Mouse (Mus musculus) cerebellum, adult 2 months (tissue): ENCODE data around the gene Urm1. TPM values are rescaled to one million over a fixed set of nuclear protein-coding genes. Genes with fewer than 3 reads are reported as not detected.

Experiments
- DNase-seq, 2 experiments: peaks; one replicate each; pipeline ENCODE4 v3.0.0; 2021
- H3K27ac ChIP-seq: fragments of 200-500 bp; 2 replicates; pipeline ENCODE4 v1.5.1; 2012; ENCODE audit warnings: low read length, control low read depth, inconsistent platforms; ENCODE audit not compliant: insufficient read depth
- H3K27me3 ChIP-seq: fragments of 200-500 bp; 2 replicates; pipeline ENCODE4 v1.6.1; 2012; ENCODE audit warnings: inconsistent platforms, mild to moderate bottlenecking, low read length, moderate library complexity; ENCODE audit not compliant: control insufficient read depth, insufficient read depth
- H3K4me1 ChIP-seq: fragments of 200-500 bp; 2 replicates; pipeline ENCODE4 v1.6.1; 2011; ENCODE audit warnings: low read length; ENCODE audit not compliant: control insufficient read depth, insufficient read depth
- H3K4me3 ChIP-seq: fragments of 200-500 bp; replicated peaks from 2 replicates; pipeline ENCODE3; 2011; ENCODE audit warnings: mild to moderate bottlenecking, low read depth, low read length, control low read depth; ENCODE audit not compliant: insufficient read depth
- CTCF ChIP-seq: fragments of 200-500 bp; IDR thresholded peaks from 2 replicates; pipeline ENCODE4 v1.5.1; 2011; ENCODE audit warnings: low read depth, mild to moderate bottlenecking, control low read depth, low read length, moderate library complexity, borderline replicate concordance; ENCODE audit not compliant: insufficient read depth
- POLR2A ChIP-seq: fragments of 200-500 bp; IDR thresholded peaks from 2 replicates; pipeline ENCODE4 v1.6.1; 2011; ENCODE audit warnings: low read length, control low read depth, borderline replicate concordance; ENCODE audit not compliant: insufficient read depth
- WGBS: fragments of 180-500 bp; shearing (Covaris S2); methylation state at CpG from one replicate; pipeline ENCODE4 v1.1.7; 2018; 5-methylcytosine and 5-hydroxymethylcytosine counted together
- polyA plus RNA-seq: library from polyadenylated mRNA; depleted of rRNA; stranded (reverse); fragments of >200 nt; gene quantifications from 2 replicates; pipeline ENCODE4 v1.2.3, GENCODE M21; 2012

Urm1 gene
- polyA plus RNA-seq, 1 experiment: 89.6 TPM

- H3K4me1 ChIP-seq: peaks cover 4% of the 10 kb centered on the region; the same call in 1 of the 2 replicates
- peak; percentile 89 for DNase-seq
- under 1% methylated on average over 45 of the region's 45 CpGs for WGBS
- no peaks in the 10 kb centered on the region for H3K27me3 ChIP-seq
- H3K27ac ChIP-seq: peak within 1 kb of the TSS; percentile 26; the same call in 1 of the 2 replicates
- peak within 1 kb of the TSS; percentile 97 for H3K4me3 ChIP-seq
- TF ChIP-seq POLR2A (peak; percentile 60), CTCF (no peak)
Measured at GRCm38 (mm10) chr2:29787937-29788681, 31.8 kb upstream of the Urm1 start, which contains the start of gene Trub2. Gene Trub2 (minus strand): TSS chr2:29788502.

GRCm38 (mm10) chr2:29792772-29793487 lies 26.9 kb upstream of the Urm1 start:
- Histone ChIP-seq H3K27ac (no peak overlapping the region), H3K27me3 (no peaks in the 10 kb centered on the region), H3K4me1 (no peaks in the 10 kb centered on the region), H3K4me3 (no peak overlapping the region)
- DNase-seq: no peak
- 89% methylated on average over 2 of the region's 2 CpGs for WGBS
- TF ChIP-seq CTCF (no peak), POLR2A (no peak)

GRCm38 (mm10) chr2:29802075-29802826 lies 17.6 kb upstream of the Urm1 start, which contains the start of gene Slc27a4:
Gene Slc27a4 (plus strand): TSS chr2:29802634.
- no peaks in the 10 kb centered on the region for H3K27me3 ChIP-seq
- H3K4me1 ChIP-seq: no peaks in the 10 kb centered on the region; the same call in 1 of the 2 replicates
- TF ChIP-seq CTCF (no peak), POLR2A (peak; percentile 89)
- peak within 1 kb of the TSS; percentile 73 for H3K27ac ChIP-seq
- DNase-seq: peak; percentile 96 to 97
- peak within 1 kb of the TSS; percentile 75 for H3K4me3 ChIP-seq
- 4% methylated on average over 27 of the region's 28 CpGs for WGBS

GRCm38 (mm10) chr2:29802827-29803201 lies 17.1 kb upstream of the Urm1 start:
- H3K4me3 ChIP-seq: peak overlapping the region; percentile 75
- 1% methylated on average over 37 of the region's 39 CpGs for WGBS
- peak overlapping the region; percentile 73 for H3K27ac ChIP-seq
- no peak for DNase-seq
- no peaks in the 10 kb centered on the region for H3K27me3 ChIP-seq
- H3K4me1 ChIP-seq: no peaks in the 10 kb centered on the region; the same call in 1 of the 2 replicates
- no peak for TF ChIP-seq CTCF
- TF ChIP-seq POLR2A: no peak

GRCm38 (mm10) chr2:29803400-29803831 lies 16.5 kb upstream of the Urm1 start:
- peak overlapping the region; percentile 73 for H3K27ac ChIP-seq
- H3K27me3 ChIP-seq: no peaks in the 10 kb centered on the region
- WGBS: 9% methylated on average over 6 of the region's 6 CpGs
- H3K4me3 ChIP-seq: peak overlapping the region; percentile 75
- no peaks in the 10 kb centered on the region; the same call in 1 of the 2 replicates for H3K4me1 ChIP-seq
- TF ChIP-seq POLR2A (no peak), CTCF (peak; percentile 41; the same call in 1 of the 2 replicates)
- peak; percentile 49 to 60 for DNase-seq

- Histone ChIP-seq H3K4me3 (no peak overlapping the region), H3K4me1 (peaks cover 4% of the 10 kb centered on the region; the same call in 1 of the 2 replicates), H3K27me3 (no peaks in the 10 kb centered on the region), H3K27ac (no peak overlapping the region)
- no peak for TF ChIP-seq CTCF
- no peak for TF ChIP-seq POLR2A
- no peak for DNase-seq
- 84% methylated on average over 11 of the region's 11 CpGs for WGBS
Measured at GRCm38 (mm10) chr2:29815678-29816371, 4.0 kb upstream of the Urm1 start.
